Mouse (Mus musculus) lung, adult 18-20 months (tissue): ENCODE results near the gene Sos2.
"Not testable (repeated sequence)": the region's sequence is repeated elsewhere in the genome, so short reads cannot be mapped to it uniquely, and the experiment has no call there.

ENCODE experiments used
- DNase-seq, 2 experiments: peaks; one replicate each; pipeline ENCODE4 v3.0.0; 2022; ENCODE audit warnings: mixed read lengths in 2 of 2

The Sos2 gene

DNA sequence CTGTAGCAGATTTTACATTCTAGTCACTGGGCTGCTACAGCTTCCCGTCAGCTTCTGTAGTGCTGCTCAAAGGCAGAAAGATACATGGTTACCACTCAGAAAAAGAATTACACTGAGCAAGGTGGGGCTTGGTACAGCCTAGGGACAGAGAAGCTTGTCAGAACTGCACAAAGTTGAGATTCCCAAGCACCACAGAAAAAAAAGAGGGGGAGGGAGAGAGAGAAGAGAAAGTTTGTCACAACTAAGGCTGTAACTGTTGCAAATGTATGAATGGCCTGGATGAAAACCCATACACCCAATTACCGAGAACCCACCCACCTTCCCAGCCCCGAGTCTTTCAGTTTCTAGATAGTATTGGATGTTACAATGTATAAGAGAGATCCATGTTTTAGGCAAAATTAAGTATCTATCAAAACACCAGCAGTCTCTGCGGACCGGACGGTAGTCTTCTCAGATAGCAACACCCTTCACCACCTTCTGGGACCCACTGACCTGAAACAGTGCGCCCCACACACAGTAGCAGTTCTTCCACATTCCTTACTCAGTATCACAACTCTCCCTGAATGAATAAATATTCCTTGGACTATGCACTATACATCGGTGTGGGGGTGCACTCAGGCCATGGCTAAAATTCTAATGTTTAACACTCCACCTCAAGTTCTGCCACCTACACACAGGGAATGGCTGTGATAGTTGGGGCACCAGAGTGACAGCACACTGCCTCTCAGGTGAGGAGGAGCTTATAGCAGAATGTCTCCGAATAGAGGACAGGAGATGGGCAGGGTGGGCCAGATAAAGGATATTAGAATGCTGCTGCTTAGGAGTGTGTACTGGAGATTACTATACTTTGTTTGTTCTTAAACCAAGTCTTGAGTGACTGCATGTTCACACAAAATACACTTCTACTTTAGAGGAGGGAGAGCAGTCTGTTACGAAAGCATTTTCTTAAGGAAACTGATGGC is 6.8 kb downstream of the Sos2 start:
- no peak for DNase-seq

DNA sequence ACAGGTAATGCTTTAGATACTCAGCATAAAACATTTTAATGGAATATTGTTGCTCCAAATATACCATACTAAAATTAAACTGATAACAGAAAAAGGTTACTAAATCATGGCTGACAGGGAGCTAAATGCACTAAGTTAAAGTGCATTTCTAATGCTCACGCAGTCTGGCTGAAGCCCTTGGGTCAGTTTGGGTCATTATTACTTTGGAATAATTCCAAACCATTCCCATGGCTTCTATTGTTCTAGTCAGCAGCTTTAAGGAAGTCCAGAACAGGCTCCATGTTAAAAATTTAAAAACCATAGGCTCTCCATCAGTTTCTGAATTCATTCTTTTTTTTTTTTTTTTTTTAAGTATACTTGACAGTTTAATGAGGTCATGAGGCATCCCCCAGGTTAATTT is 7.5 kb downstream of the Sos2 start:
- DNase-seq: no peak

DNA sequence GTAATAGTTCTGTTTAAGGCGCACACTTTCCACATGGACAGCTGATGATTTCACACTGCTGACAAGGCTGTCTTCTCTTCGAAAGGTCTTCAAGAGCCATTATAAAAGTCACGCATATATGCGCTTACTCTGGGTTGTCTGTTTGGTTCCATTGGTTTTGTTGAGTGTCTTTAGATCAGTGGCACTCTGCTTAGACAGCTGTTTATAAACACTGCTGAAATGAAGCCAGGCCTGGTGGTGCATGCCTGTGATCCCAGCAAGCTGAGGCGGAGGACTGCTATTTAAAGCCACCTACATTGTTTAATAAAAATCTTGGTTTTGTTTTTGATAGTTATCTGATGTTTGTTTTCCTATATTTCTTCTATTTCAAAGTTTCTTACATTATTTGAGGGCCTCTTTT is 14.9 kb downstream of the Sos2 start:
- peak in 1 of 2 experiments; percentile 19 for DNase-seq

DNA sequence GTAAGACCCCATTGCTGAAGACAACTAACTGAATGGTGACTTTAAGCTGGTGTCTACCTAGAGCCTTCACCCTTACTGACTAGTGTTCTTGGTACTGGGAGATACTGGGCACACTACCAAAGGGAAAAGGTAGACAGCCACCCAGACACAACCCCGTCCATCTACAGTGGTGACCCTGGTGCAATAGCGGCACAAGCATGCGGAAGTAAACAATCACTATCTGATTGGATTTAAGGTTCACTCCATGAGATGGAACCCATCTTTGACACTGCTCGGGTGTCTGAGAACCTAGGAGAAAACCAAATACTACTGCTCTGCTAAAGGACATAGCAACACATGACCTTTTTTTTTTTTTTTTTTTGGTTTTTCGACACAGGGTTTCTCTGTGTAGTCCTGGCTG is 20.0 kb downstream of the Sos2 start:
- DNase-seq: no peak

DNA sequence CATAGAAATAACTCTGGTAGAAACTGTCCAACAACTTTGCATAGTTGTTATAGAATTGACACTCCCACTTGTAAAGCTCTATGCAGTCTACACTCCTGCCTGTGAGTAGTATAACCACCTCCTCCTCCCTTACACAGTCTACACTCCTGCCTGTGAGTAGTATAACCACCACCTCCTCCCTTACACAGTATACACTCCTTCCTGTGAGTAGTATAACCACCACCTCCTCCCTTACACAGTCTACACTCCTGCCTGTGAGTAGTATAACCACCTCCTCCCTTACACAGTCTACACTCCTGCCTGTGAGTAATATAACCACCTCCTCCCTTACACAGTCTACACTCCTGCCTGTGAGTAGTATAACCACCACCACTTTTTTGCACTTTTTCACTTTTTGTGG is 27.7 kb downstream of the Sos2 start:
- DNase-seq: not testable (repeated sequence)

DNA sequence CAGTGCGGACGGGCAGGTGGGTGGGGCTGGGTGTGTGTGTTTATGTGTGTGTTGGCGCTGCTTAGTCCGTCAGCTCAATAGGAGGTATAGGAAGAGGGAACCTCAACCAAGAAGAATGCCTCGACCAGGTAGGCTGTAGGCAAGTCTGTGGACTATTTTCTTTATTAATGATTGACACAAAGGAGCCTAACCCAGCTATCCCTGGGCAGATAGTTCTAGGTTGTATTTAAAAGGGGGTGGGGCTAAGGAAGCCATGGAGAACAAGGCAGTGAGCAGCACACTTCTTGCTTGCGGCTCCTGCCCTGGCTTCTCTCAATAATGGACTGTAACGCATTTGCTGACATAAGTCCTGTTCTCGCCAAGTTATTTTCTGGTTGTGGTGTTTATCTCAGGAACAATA is 32.1 kb downstream of the Sos2 start:
- DNase-seq: no peak

DNA sequence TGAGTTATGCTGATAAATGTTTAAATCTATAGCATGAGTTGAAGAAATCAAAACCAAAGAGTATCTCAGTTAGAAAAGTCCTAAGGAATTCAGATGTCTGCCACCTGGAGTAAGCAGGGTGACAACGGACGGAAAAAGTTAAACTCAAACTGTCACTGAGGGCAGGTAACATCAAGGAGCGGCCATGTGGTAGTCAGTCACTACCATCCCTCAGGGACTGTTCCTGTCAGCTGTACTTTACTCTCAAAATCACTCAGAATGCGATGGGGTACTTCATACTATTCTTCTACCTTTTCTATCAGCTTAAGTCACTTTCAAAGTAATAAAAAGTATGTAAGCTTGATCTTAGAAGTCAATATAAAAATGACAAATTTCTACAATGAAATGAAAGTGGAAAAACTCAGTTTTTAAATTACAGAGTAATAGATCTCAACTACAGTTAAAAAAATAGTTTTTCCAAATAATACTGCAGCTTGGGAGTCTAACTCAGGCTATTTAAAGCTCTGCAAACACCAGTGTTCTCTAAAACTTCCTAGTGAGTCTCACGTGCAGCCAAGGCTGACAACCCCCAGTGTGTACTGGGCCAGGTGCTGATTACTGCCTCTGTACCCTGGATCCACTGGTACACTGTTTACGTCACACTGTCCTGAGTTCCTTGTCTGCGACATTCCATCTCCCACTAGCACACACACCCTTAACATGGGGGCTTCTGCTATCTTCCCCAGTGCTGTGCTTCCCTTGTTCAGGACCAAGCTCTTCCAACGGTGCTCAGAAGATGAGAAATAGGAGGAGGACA is 35.6 kb downstream of the Sos2 start:
- peak in 1 of 2 experiments; percentile 43 for DNase-seq

DNA sequence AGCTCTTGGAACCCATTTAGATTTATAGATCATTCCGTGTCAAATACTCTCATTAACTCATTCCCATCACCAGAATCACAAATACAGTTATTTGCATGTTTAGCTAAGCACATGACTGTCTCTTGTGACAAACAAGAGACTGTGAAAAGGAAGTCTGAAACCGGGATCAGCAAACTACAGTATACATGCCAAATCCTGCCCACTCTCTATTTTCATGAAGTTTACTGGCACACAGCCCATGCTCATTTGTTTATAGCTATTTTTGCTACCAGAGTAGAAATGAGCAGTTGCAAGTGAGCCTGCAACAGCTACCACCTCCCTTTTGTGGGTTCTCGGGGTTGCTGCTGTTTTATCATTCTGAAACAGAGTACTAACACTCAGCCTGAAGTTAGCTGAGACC is 36.8 kb downstream of the Sos2 start:
- peak in 1 of 2 experiments; percentile 11 for DNase-seq

DNA sequence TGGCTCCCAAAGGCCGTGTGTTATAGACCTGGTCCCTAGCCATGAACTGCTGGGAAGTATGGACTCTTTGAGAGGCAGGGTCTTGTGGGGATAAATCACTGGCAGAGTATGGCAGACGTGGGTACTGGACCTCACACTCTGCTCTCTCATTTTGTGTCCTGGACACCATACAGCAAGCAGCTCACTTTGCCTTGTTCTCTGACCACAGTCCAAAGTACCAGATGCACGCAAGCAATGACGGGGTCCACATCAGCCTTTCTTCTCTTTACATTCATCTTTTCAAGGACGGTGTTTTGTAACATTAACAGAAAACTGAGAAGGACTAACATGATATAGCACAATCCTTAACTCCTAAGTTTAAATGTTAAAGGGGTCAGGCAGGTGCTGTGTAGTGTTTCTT is 38.8 kb downstream of the Sos2 start:
- no peak for DNase-seq

DNA sequence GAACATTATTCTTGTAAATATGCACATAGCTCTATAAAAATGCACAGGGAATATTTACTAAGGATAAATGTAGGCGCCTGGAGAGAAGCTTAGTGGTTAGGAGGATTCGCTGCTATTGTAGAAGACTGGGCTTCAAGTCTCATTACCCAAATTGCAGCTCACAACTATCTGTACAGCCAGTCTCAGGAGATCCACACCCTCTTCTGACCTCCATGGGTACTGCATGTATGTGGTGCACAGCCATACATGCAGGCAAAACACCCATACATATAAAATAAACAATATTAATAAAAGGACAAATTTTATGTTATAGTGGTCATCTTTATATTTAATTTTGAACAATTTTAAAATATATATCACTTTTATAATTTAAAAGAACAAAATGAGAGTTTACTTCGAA is 46.9 kb downstream of the Sos2 start:
- peak in 1 of 2 experiments; percentile 8 for DNase-seq

DNA sequence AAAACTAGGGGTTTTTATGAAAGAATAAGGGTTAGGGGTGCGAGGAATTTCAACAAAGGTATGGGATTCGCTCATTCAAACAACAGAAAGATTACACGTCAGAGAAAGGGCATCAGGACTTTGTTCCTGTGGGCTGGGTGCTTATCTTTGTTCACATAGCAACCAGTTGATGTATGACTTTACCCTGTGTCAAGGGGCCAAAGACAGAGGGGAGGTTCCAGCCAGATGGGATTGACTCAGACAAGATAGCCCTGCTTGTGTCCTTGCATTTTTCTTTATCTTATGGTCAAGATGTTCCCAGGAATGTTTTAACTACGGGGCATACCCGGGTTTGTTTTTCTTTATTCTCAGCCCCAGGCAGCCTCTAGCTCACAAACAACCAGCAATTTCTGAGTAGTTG is 63.1 kb downstream of the Sos2 start:
- DNase-seq: not testable (repeated sequence)

DNA sequence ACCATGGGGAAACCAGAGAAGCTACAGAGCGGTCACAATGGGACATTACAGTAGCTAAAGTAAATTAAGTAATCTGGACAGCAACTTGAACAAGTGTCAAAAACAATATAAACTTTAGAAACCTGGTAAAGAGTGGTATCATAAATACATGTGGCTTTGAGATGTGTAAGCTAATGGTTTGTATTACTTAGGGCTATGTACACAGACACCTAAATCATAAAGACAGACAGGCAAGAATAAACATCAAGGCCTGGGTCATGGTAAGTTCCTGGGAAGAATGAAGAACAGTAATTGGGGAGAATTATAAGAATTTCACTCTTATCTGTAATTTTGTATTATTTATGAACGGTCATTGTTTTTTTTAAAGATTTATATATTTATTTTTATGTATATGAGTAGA is 77.3 kb downstream of the Sos2 start:
- DNase-seq: no peak

DNA sequence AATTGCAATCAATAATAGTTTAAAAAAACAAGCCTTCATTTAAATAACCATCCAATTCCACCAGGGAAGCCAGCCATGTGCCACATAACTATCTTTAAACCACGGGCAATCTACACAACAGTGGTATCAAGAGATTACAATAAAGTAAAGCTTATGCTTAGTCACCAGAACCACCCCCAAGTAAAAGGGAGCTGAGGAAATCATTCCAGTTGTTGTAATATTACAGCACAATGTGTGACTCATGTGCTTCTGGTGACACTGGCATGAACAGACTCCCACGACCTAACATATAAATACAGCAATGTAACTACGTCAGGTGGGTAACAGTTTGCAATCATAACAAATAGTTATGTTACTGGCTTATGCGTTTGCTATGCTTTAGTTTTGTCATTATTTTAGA is 84.2 kb downstream of the Sos2 start:
- DNase-seq: no peak

DNA sequence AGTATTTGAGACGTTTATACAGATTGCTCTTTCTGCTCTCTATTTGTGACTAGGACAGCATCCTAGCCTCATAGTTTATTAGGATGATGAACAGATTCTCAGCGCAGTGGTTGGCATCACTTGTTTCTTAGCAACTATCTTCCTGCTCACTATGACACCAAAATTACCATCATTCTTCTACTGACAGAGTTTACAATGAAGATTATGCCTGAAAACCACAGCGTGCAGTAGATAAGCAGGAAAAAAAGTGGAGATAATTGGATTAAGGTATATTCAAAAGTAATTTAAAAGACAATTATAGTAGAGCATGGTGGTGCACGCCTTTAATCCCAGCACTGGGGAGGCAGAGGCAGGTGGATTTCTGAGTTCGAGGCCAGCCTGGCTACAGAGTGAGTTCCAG is 88.5 kb downstream of the Sos2 start:
- no peak for DNase-seq

DNA sequence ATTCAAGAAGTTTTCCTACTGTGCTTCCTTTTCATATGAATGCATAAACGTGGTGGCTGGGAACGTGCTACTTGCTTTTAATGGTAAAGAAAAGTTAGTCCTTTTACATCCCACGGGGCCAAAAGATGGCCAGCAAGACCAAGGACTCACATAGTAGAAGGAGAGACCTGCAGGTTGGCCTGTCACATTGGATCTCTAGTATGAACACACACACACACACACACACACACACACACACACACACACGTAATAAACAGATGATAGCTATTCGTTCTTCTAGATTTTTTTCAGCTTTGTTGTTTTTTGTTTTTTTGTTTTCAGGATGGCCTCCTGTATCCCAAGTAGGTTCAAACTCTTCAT is 98.4 kb downstream of the Sos2 start:
- no peak for DNase-seq

DNA sequence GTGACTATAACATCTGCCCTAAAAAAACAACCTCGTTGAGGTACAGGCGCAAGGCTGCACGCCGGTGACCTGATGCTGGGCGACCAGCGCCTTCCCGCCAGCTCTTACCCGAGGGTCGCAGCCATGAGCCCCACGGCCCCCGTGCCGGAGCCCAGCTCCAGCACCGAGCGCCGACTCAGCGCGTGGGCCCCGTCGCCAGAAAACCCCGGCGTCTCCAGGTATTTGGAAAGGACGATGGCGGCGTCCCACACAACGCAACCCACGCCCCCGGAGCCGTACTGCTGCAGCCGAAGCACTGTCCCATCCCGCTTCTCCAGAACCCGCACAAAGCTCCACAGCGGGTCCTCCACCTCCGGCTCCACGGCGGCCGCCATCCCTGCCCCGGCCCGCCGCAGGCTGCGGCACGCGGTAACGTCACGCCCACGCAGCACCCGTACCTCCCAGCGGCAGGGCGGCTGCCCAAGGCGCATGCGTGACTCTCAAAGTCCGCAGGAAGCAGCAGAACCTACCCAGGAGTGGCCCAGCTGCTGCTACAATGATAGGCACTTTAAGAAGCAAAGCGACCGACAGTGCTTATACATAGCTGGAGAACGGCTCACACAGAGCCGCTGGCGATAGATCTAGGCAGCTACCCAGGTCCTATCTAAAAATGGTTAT is 98.9 kb downstream of the Sos2 start, which contains the start of gene Vcpkmt:
Gene Vcpkmt, minus strand, starts transcription at position 416 of the 657 bp plus-strand sequence.
- peak; percentile 89 to 90 for DNase-seq

DNA sequence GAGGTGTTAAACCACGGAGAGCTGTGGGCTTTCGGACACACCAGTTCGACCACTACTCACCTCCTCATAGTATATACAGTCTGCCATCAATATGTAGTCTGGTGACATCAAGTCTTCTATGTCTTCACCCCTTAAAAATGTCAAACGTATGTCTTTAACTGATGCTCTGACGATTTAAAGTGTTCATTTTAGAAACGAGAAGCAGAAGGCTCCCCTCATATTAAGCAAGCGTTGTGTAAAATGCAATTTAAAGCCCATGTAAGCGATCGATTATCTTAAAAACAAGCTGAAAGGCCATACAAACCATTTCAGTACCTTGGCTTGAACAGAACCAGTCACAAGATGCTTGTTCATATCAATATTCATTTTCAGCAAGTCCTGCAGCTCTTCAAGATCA is 99.4 kb downstream of the Sos2 start:
- DNase-seq: no peak

DNA sequence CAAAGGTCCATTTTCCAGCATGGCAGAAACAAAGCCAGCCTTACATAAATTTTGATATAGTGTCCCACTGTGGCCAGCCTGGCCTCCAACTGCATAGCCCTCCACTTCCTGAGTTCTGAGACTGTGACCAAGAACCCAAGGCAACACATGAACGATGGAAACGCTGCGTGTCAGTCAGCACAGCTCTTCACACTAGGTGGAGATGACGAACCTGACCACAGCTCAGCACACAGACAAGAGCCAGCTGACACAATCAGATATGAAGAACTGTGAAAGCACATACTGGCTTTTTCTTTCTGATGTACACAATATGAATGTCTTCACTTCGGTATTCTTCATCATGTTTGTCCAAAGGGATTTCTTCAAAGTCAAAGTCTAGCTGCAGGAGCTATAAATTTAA is 102.0 kb downstream of the Sos2 start:
- DNase-seq: no peak

DNA sequence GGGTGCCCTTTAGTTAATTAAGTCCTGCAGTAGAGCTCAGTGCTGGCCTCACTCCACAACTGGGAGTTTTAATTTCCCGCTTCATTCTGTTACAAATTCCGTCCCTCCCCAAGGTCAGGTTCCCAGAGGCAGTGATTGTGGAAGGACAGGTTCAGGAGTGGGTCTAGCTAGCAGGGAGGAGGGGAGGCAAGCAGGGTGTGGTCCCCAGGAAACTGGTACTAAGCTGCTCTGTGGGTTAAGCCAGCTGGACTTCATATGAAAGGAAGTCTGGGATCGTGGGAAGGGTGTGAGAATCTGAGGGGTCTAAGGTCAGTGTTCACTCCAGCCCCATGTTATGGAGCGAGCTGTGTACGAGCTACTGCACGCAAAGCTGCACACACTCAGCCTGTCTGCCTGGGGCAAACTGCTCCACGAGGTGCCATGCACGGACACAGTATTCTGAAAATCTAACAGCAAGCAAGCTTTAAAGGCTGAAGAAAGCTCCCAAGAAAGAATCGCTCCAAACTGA is 105.5 kb downstream of the Sos2 start:
- no peak for DNase-seq

DNA sequence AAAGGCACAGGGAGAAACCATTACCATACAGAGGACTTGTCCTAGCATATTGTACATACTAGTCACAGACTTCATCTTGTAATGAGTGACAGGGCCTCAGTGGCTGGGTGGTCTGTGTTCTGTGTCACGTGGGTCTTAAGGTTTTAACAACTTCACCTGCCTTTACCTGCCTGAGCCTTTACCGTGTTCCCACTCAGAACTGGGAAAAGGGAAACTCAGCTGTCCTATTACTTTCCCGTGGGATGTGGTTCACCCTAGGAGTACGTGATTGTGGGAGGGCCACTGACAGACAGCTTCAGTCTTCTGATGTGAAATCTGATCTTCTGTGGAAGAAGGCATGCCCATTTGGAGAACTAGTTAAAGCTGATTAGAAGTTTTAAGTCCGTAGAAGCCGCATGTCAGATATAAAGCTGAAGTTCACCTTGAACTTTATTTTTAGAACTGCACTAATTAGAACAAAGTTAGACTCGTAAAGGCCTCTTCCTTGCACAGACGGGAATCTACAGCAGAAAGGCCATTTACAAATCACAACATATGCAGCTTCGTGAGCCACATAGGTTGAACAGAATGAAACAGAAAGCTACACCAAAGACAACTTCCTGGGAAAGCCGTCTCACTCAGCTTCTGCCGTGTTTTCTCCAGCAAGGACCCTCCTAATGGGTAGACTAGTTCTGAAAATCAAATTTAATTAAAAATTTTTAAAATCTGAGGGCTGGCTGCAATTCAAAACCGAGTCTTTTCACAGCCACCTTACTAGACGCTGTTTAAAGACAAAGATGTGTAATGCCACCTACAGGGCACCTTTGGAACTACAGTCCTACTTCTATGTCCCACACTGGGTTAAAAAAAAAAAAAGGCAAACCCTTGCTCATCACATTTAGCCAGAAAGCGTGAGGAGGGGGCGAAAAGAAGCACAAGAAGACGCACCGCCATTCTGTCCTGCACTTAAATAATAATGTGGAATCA is 107.5 kb downstream of the Sos2 start:
- DNase-seq: peak; percentile 67 to 83

DNA sequence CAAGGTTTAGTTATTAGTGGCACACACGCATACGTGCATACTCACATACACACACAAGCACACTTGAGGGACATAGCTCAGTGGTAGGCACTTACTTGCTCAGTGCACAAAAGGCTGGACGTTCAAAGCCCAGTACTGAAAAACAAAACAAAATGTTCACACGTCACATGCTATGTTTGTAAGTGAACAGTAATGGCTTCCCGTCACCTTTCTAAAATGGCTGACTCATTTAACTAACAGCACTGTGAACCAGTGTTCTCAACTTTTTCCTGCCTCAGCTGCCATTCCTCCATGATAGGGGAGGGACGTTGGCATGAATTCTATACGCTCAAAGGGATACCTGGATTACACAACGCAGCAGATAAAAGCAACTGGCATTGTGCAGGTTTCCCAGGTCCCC is 108.4 kb downstream of the Sos2 start:
- DNase-seq: peak in 1 of 2 experiments; percentile 45

DNA sequence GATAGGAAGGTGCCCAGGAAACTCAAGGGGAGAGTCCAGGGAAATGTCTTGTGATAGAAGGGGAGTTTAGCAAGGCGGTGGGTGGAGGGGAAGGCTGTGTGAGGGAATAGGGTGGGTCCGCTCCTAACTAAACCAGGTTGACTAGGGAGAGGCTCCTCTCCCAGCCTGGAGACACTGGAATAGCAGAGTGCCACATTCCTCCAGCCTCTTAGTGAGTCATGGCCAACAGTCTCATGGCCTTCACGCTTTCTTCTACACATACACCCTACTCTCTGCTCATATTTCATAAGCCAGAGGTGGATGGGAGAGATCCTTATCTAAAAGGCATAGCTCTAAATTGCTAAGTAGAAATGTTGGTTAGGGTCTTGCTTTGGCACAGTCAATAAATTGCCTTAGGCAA is 111.7 kb downstream of the Sos2 start:
- no peak for DNase-seq
